Mouse (Mus musculus): Measurements from ENCODE around the gene Gm11985. TPM values are rescaled to one million over a fixed set of nuclear protein-coding genes. Genes with fewer than 3 reads are reported as not detected.
A peak's percentile ranks its signal among the peaks of the same experiment; 100 is the strongest.

The Gm11985 gene
- polyA plus RNA-seq, 1 experiment, result not detected

DNA sequence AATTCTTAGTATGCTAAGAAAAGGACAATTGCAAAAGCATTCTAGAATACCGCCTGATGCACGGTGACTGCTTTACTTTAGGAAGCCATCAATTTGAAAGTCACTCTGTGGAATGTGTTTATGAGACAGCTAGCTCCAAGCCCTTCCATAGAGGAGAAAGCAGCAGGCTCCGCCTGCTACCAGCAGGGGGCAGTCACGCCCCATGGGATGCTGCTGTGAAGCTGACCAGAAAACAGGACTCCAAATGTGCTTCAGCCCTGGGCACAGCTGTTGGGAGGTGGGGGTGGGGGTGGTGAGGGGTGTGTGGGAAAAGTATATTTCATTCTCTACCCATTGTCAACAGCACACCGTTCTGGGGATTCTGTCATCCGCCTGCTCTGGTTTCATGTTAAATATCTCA, 22.0 kb upstream of the Gm11985 start:
- H3K4me1 ChIP-seq (ENCODE audit: control insufficient read depth, insufficient read depth, low read length), result peaks cover 2% of the 10 kb centered on the region; the same call in 1 of the 2 replicates
- TF ChIP-seq POLR2A (IDR thresholded peaks at IDR 0.05; ENCODE audit: borderline replicate concordance, extremely low read depth, low read depth, low read length) (no peak), CTCF (IDR thresholded peaks at IDR 0.05; ENCODE audit: insufficient read depth, low read length) (peak; percentile 93)
- 16% methylated on average over 6 of the region's 6 CpGs for WGBS
- peak; percentile 63 for DNase-seq
- H3K4me3 ChIP-seq (replicated peaks; ENCODE audit: extremely low read depth, low read depth, low read length), result no peak overlapping the region

DNA sequence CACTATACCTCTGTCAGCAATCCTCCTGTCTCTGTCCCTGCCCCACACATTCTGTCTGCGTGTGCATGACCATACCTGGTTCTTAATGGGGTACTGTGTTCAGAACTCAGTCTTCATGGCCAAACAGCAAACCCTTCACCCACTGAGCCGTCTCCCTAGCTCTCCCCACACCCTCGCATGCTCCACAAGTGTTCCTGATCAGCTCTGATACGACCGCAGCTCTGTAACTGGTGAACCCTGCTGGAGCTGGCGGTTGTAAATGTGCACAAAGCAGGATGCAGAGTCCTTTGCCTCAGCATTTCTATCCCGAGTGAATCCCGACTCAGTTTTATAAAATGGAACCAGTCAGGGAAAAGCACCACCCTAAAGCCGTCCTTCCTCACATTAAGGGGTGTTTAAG, 15.5 kb upstream of the Gm11985 start:
- WGBS, result 89% methylated on average over 9 of the region's 9 CpGs
- H3K4me3 ChIP-seq (replicated peaks; ENCODE audit: extremely low read depth, low read depth, low read length), result no peak overlapping the region

DNA sequence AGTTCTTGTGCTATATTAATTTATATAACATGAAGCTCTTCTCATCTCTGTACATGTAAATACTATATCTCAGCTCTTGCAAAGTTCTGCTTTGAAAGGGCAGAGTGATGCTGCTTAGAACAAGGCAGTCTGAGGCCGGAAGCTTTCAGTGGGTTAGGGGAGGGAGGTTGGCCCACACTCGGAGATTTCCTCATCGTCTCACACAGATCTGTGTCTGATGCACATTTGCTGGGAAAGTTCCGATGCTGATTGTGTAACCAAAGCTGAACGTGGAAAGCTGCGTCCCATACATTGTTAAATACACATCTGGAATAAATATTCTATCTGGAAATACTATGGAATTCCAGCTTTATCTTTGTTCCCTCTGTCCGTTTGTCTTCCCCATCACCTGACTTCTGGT, 13.8 kb upstream of the Gm11985 start:
- TF ChIP-seq POLR2A (IDR thresholded peaks at IDR 0.05; ENCODE audit: borderline replicate concordance, extremely low read depth, low read depth, low read length) (no peak), CTCF (IDR thresholded peaks at IDR 0.05; ENCODE audit: insufficient read depth, low read length) (no peak)
- H3K4me3 ChIP-seq (replicated peaks; ENCODE audit: extremely low read depth, low read depth, low read length), result no peak overlapping the region
- no peaks in the 10 kb centered on the region for H3K4me1 ChIP-seq (ENCODE audit: control insufficient read depth, insufficient read depth, low read length)
- 64% methylated on average over 7 of the region's 7 CpGs for WGBS
- no peak for DNase-seq

More for the DNA sequence above, 15.5 kb upstream of the Gm11985 start:
- H3K4me1 ChIP-seq (ENCODE audit: control insufficient read depth, insufficient read depth, low read length), result no peaks in the 10 kb centered on the region
- no peak for DNase-seq
- no peak for TF ChIP-seq CTCF (IDR thresholded peaks at IDR 0.05; ENCODE audit: insufficient read depth, low read length)
- TF ChIP-seq POLR2A (IDR thresholded peaks at IDR 0.05; ENCODE audit: borderline replicate concordance, extremely low read depth, low read depth, low read length), result no peak

- 69% methylated on average over 9 of the region's 9 CpGs for WGBS
- TF ChIP-seq POLR2A (IDR thresholded peaks at IDR 0.05; ENCODE audit: borderline replicate concordance, extremely low read depth, low read depth, low read length), result no peak
- TF ChIP-seq CTCF (IDR thresholded peaks at IDR 0.05; ENCODE audit: insufficient read depth, low read length), result no peak
Measured at GRCm38 (mm10) chr11:7200393-7200783, 12.0 kb upstream of the Gm11985 start.

GRCm38 (mm10) chr11:7199736-7200392, 11.5 kb upstream of the Gm11985 start:
- DNase-seq, result peak; percentile 24
- TF ChIP-seq CTCF (IDR thresholded peaks at IDR 0.05; ENCODE audit: insufficient read depth, low read length) (no peak), POLR2A (IDR thresholded peaks at IDR 0.05; ENCODE audit: borderline replicate concordance, extremely low read depth, low read depth, low read length) (no peak)
- Histone ChIP-seq H3K4me1 (ENCODE audit: control insufficient read depth, insufficient read depth, low read length) (no peaks in the 10 kb centered on the region), H3K4me3 (replicated peaks; ENCODE audit: extremely low read depth, low read depth, low read length) (no peak overlapping the region)
- WGBS, result 45% methylated on average over 14 of the region's 14 CpGs

More at GRCm38 (mm10) chr11:7200393-7200783, 12.0 kb upstream of the Gm11985 start:
- no peak overlapping the region for H3K4me3 ChIP-seq (replicated peaks; ENCODE audit: extremely low read depth, low read depth, low read length)
- no peaks in the 10 kb centered on the region for H3K4me1 ChIP-seq (ENCODE audit: control insufficient read depth, insufficient read depth, low read length)
- DNase-seq, result no peak

DNA sequence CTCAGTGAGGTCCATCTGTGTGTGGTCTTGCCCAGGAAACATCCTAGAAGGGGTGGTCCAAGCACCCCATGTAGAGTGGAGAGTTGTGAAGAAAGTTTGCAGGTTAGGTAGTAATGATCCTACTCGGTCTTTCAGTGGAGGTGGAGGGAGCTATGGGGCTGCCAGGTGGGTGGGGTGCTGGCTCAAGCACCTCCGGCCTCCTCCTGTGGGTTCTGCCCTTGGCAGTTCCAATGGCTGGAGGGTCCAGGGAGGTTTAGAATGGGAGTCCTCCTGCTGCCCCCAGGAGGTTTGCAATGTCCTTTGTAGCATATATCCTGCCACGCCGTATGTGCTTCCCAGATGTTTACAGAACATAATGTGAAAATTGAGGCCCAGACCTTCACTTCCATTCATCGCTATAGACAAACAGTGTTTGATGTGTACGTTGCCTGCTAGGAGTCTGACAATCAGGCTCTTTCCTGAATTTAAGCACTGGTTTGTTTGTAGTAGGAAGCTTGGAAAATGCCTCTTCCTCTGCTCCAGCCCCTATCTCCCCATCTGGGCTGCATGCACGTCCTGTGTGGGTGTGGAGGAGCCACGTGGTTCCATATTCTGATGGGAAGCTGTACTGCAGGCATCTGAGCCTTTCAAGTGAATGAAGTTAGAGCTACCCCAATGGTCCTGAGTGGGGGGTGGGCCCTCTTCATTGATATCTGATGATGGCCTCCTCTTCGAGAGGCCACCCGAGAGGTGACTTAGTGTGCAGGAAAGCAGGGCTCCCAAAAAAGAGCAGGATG, 10.3 kb upstream of the Gm11985 start:
- Histone ChIP-seq H3K4me1 (ENCODE audit: control insufficient read depth, insufficient read depth, low read length) (no peaks in the 10 kb centered on the region), H3K4me3 (replicated peaks; ENCODE audit: extremely low read depth, low read depth, low read length) (no peak overlapping the region)
- 61% methylated on average over 10 of the region's 10 CpGs for WGBS
- no peak for DNase-seq
- TF ChIP-seq CTCF (IDR thresholded peaks at IDR 0.05; ENCODE audit: insufficient read depth, low read length) (no peak), POLR2A (IDR thresholded peaks at IDR 0.05; ENCODE audit: borderline replicate concordance, extremely low read depth, low read depth, low read length) (no peak)

DNA sequence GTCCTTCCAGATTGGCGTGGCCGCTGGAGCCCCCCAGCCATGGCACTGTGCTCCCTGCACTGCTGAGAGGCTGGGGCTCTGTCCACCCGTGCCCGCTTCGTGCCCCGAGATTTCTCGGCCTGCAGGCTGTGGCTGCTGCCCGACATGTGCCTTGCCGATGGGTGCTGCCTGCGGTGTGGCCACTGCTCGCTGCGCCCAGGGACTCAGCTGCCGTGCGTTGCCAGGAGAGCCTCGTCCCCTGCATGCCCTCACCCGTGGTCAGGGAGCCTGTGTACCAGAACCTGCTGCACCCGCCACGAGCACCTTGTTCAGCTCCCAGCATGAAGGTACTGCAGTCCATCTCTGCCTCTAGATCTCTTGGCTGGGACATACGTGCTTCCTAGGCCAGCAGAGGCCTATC, 9.6 kb upstream of the Gm11985 start:
- WGBS, result 91% methylated on average over 19 of the region's 19 CpGs
- no peak overlapping the region for H3K4me3 ChIP-seq (replicated peaks; ENCODE audit: extremely low read depth, low read depth, low read length)
- H3K4me1 ChIP-seq (ENCODE audit: control insufficient read depth, insufficient read depth, low read length), result no peaks in the 10 kb centered on the region
- DNase-seq, result no peak
- TF ChIP-seq CTCF (IDR thresholded peaks at IDR 0.05; ENCODE audit: insufficient read depth, low read length) (no peak), POLR2A (IDR thresholded peaks at IDR 0.05; ENCODE audit: borderline replicate concordance, extremely low read depth, low read depth, low read length) (no peak)

GRCm38 (mm10) chr11:7197491-7197941, 9.1 kb upstream of the Gm11985 start, which contains the start of gene Igfbp1:
Igfbp1 (plus strand) TSS chr11:7197782.
- Histone ChIP-seq H3K4me1 (ENCODE audit: control insufficient read depth, insufficient read depth, low read length) (no peaks in the 10 kb centered on the region), H3K4me3 (replicated peaks; ENCODE audit: extremely low read depth, low read depth, low read length) (no peak within 1 kb of the TSS)
- no peak for DNase-seq
- WGBS, result 71% methylated on average over 12 of the region's 12 CpGs
- TF ChIP-seq POLR2A (IDR thresholded peaks at IDR 0.05; ENCODE audit: borderline replicate concordance, extremely low read depth, low read depth, low read length) (no peak), CTCF (IDR thresholded peaks at IDR 0.05; ENCODE audit: insufficient read depth, low read length) (no peak)

- no peak for TF ChIP-seq CTCF (IDR thresholded peaks at IDR 0.05; ENCODE audit: insufficient read depth, low read length)
- TF ChIP-seq POLR2A (IDR thresholded peaks at IDR 0.05; ENCODE audit: borderline replicate concordance, extremely low read depth, low read depth, low read length), result no peak
- DNase-seq, result no peak
- Histone ChIP-seq H3K4me1 (ENCODE audit: control insufficient read depth, insufficient read depth, low read length) (no peaks in the 10 kb centered on the region), H3K4me3 (replicated peaks; ENCODE audit: extremely low read depth, low read depth, low read length) (no peak overlapping the region)
- WGBS, result 83% methylated on average over 4 of the region's 4 CpGs
Measured at GRCm38 (mm10) chr11:7195312-7195685, 6.9 kb upstream of the Gm11985 start.
